Comparison of ENCODE assay signal across 8 mouse cellular contexts in the genomic region with DNA sequence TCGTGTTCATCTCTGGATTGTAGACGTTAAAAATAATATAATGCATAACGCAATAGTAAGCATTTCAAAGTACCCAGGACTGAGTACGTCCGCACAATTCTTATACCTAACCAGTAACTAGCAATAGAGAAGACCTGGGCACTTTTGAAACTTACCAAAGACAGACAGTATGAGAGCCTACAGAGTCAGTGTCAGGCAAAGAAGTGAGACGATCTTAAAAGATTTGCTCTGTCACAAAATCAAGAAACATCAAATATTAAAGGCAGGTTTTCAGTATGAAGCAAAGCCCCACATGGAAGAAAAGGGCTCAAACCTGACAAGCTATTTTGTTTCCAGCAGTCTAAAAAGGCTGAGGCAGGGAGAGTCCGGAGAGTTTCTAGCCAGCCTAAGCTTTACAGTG. TPM values are rescaled to one million over a fixed set of nuclear protein-coding genes. Genes with fewer than 3 reads are reported as not detected.
DNase-seq lines count a peak whose midpoint lies in the region; ATAC-seq lines count a peak whose summit lies in the region.

No protein-coding gene starts in this region.

- H3K9me3 ChIP-seq in heart, embryonic 15.5 days (replicated peaks) = no peaks in the 10 kb centered on the region
- H3K9me3 ChIP-seq in hindbrain, embryonic 13.5 days = no peaks in the 10 kb centered on the region
- H3K9me3 ChIP-seq in midbrain, embryonic 11.5 days (ENCODE audit: control insufficient read depth, low read length) = no peaks in the 10 kb centered on the region

- H3K9ac ChIP-seq in heart, embryonic 15.5 days = peak overlapping the region; percentile 59; the same call in 1 of the 2 replicates
- H3K9ac ChIP-seq in hindbrain, embryonic 13.5 days = no peak overlapping the region
- H3K9ac ChIP-seq in midbrain, embryonic 11.5 days (ENCODE audit: low read length) = no peak overlapping the region

- H3K4me3 ChIP-seq in heart, embryonic 15.5 days = peak overlapping the region; percentile 88
- peak overlapping the region; percentile 93 for H3K4me3 ChIP-seq in brown adipose tissue, adult 24 weeks (ENCODE audit: insufficient read depth, low read depth, low read length)
- peak overlapping the region; percentile 99 for H3K4me3 ChIP-seq in hindbrain, embryonic 13.5 days
- peak overlapping the region; percentile 99 for H3K4me3 ChIP-seq in midbrain, embryonic 11.5 days (ENCODE audit: low read depth, low read length)

- H3K27me3 ChIP-seq in heart, embryonic 15.5 days = no peaks in the 10 kb centered on the region
- peaks cover 14% of the 10 kb centered on the region for H3K27me3 ChIP-seq in hindbrain, embryonic 13.5 days
- peaks cover 7% of the 10 kb centered on the region; the same call in 1 of the 2 replicates for H3K27me3 ChIP-seq in midbrain, embryonic 11.5 days (ENCODE audit: control insufficient read depth, insufficient read depth, low read length)

- peaks cover 61% of the 10 kb centered on the region for H3K4me1 ChIP-seq in heart, embryonic 15.5 days (replicated peaks)
- H3K4me1 ChIP-seq in brown adipose tissue, adult 24 weeks (ENCODE audit: control insufficient read depth, insufficient read depth, insufficient read length, low read length) = peaks cover 13% of the 10 kb centered on the region
- H3K4me1 ChIP-seq in hindbrain, embryonic 13.5 days (replicated peaks) = peaks cover 47% of the 10 kb centered on the region
- peaks cover 29% of the 10 kb centered on the region for H3K4me1 ChIP-seq in midbrain, embryonic 11.5 days (ENCODE audit: control insufficient read depth, insufficient read depth, low read length)

- H3K27ac ChIP-seq in heart, embryonic 15.5 days = peak overlapping the region; percentile 70; the same call in 1 of the 2 replicates
- no peak overlapping the region for H3K27ac ChIP-seq in brown adipose tissue, adult 24 weeks (replicated peaks; ENCODE audit: low read depth, low read length)
- H3K27ac ChIP-seq in hindbrain, embryonic 13.5 days = no peak overlapping the region
- no peak overlapping the region for H3K27ac ChIP-seq in midbrain, embryonic 11.5 days (ENCODE audit: low read depth, low read length)

- WGBS in heart, embryonic 15.5 days = 23% methylated on average over 7 of the region's 7 CpGs
- 17% methylated on average over 7 of the region's 7 CpGs for WGBS in hindbrain, embryonic 13.5 days
- WGBS in midbrain, embryonic 11.5 days = 17% methylated on average over 7 of the region's 7 CpGs

- peak overlapping the region; percentile 74 for H3K4me2 ChIP-seq in heart, embryonic 15.5 days
- H3K4me2 ChIP-seq in hindbrain, embryonic 13.5 days = peak overlapping the region; percentile 80
- H3K4me2 ChIP-seq in midbrain, embryonic 11.5 days = peak overlapping the region; percentile 75

- no peak for ATAC-seq in heart, embryonic 15.5 days (replicated peaks; ENCODE audit: insufficient number of reproducible peaks, insufficient read depth, low FRiP score, low read depth)
- no peak for ATAC-seq in hindbrain, embryonic 13.5 days (ENCODE audit: low FRiP score)
- no peak for ATAC-seq in midbrain, embryonic 11.5 days (ENCODE audit: low FRiP score)

- no peak for DNase-seq in heart, postnatal 10 days
- DNase-seq in midbrain, embryonic 11.5 days (ENCODE audit: low spot score, missing footprints) = no peak
- no peak for DNase-seq in MN1 (ENCODE audit: low spot score)
- DNase-seq in gastrocnemius, adult 18-20 months (ENCODE audit: low spot score) = no peak
- DNase-seq in spleen, postnatal 4 days (ENCODE audit: low spot score in 2 of 2) = no peak

- no peaks in the 10 kb centered on the region for H3K36me3 ChIP-seq in heart, embryonic 15.5 days
- H3K36me3 ChIP-seq in hindbrain, embryonic 13.5 days = no peaks in the 10 kb centered on the region
- H3K36me3 ChIP-seq in midbrain, embryonic 11.5 days (ENCODE audit: control insufficient read depth, insufficient read depth, low read length) = no peaks in the 10 kb centered on the region

- intact Hi-C loops in heart, postnatal 10 days (cut with DNase I) = loop anchor here (5.0 kb wide), 1 partner anchor 82 kb away; no protein-coding TSS in a partner anchor

RNA-seq across cellular contexts. Expression of gene Frs2, which starts 0.9 kb away (rescaled TPM):
- 14.8 and 14.9 TPM in 2 replicates for polyA plus RNA-seq in heart, embryonic 15.5 days (2015; fragmentation: Nextera tagmentation; extraction: Ambion mirVana)
- 10 to 100 TPM; 22.7 to 22.8 TPM for total RNA-seq in heart, postnatal 10 days (2021)
- polyA plus RNA-seq in brown adipose tissue, adult 24 weeks (2012; ENCODE audit: insufficient read depth, insufficient read length, missing spikeins) = 9.1 and 10.5 TPM in 2 replicates
- polyA plus RNA-seq in hindbrain, embryonic 13.5 days (2015; fragmentation: Nextera tagmentation; extraction: Ambion mirVana) = 18.6 and 20.5 TPM in 2 replicates
- 27.1 and 28.5 TPM in 2 replicates for polyA plus RNA-seq in midbrain, embryonic 11.5 days (2014; fragmentation: Nextera tagmentation; extraction: Ambion mirVana)
- total RNA-seq in gastrocnemius, adult 18-20 months (2021) = 1 to 10 TPM; 9.1 to 9.2 TPM
